Mouse (Mus musculus): ENCODE results near the gene Robo4. TPM values are rescaled to one million over a fixed set of nuclear protein-coding genes. Genes with fewer than 3 reads are reported as not detected.

Gene Robo4
- total RNA-seq, 2 experiments from 2014 or later, result 6.5 to 7.4 TPM

DNA sequence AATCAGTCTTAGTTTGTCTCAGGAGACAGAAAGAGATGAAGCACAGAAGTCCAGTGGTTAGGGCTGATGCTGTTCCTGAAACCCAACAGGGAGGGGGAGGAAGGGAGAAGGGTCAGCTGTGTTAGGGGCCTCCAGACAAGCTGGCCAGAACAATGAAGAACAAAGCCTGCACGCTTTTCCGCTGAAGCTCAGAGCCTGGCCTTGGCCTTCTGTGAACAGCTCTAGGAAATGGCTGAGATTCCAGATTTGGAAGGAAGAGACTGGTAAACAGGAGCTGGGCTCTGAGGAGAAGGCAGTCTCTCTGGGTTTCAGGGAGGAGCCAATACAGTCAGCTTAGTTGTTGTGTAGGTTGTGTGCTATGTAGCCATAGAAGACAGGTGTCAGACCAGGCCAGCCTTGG lies 1.1 kb upstream of the Robo4 start:
- intact Hi-C loops (cut with DNase I), result no loop called here
- DNase-seq, result no peak

- no peak for DNase-seq
- intact Hi-C loops (cut with DNase I), result no loop called here
These were observed 804 bp downstream of the Robo4 start for GRCm38 (mm10) chr9:37402501-37402900.

DNA sequence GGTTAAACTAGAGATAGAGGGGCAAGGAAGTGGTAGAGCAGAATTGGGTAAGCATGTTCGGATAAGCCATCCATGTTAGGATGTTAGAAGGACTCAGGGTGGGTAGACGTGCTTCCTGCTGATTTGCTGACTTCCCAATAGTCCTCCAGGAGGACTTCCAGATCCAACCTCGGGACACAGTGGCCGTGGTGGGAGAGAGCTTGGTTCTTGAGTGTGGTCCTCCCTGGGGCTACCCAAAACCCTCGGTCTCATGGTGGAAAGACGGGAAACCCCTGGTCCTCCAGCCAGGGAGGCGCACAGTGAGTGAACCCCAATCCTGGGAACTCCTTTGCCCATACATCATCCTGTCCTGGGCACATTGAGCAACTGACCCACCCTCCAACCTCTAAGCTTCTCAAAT lies 1.3 kb downstream of the Robo4 start:
- intact Hi-C loops (cut with DNase I), result no loop called here
- DNase-seq, result no peak

GRCm38 (mm10) chr9:37406372-37406771 lies 4.7 kb downstream of the Robo4 start:
- no peak for DNase-seq
- intact Hi-C loops (cut with DNase I), result no loop called here

DNA sequence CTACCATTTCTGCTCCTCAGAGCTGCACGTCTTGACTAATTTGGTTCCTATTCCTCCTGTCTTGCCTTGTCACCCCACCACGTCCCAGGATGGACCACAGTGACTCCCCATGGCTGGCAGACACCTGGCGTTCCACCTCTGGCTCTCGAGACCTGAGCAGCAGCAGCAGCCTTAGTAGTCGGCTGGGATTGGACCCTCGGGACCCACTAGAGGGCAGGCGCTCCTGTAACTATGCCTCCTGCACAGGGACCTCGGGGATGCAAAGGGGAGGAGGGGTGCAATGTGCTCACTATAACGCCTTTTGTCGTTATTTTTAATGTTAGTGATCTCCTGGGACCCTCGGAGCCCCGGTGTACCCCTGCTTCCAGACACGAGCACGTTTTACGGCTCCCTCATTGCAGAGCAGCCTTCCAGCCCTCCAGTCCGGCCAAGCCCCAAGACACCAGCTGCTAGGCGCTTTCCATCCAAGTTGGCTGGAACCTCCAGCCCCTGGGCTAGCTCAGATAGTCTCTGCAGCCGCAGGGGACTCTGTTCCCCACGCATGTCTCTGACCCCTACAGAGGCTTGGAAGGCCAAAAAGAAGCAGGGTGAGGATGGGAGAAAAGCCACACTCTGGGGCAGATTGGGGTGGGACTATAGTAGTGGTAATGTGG lies 6.3 kb downstream of the Robo4 start:
- intact Hi-C loops (cut with DNase I), result no loop called here
- DNase-seq, result no peak

- intact Hi-C loops (cut with DNase I), result no loop called here
- no peak for DNase-seq
These were observed 8.2 kb downstream of the Robo4 start for GRCm38 (mm10) chr9:37409698-37410445.

- intact Hi-C loops (cut with DNase I), result no loop called here
These were observed 11.3 kb downstream of the Robo4 start for GRCm38 (mm10) chr9:37412989-37413388.

GRCm38 (mm10) chr9:37414666-37415065 lies 13.0 kb downstream of the Robo4 start:
- intact Hi-C loops (cut with DNase I), result no loop called here

More at GRCm38 (mm10) chr9:37412989-37413388, 11.3 kb downstream of the Robo4 start:
- DNase-seq, result no peak

DNA sequence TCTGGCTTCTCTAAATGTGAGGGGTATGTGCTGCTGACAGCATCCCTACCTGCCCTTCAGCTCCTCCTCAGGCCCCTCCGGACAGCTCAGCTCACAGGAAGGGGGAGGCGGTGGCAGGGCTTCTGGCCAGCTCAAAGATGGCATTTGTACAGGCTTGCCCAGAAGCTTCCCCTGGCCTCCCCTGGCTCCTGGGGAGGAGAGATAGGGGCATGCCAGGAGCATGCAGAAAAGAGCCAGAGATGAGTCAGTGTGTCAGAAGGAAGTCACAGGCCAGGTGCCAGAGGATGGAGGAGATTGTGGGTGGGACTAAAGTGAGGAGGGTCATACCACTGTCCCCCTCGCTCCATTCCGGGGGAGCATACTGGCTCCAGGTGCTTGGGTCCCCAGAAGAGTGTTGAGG lies 17.1 kb downstream of the Robo4 start:
- intact Hi-C loops (cut with DNase I), result no loop called here
- DNase-seq, result no peak

More at GRCm38 (mm10) chr9:37414666-37415065, 13.0 kb downstream of the Robo4 start:
- DNase-seq, result no peak

DNA sequence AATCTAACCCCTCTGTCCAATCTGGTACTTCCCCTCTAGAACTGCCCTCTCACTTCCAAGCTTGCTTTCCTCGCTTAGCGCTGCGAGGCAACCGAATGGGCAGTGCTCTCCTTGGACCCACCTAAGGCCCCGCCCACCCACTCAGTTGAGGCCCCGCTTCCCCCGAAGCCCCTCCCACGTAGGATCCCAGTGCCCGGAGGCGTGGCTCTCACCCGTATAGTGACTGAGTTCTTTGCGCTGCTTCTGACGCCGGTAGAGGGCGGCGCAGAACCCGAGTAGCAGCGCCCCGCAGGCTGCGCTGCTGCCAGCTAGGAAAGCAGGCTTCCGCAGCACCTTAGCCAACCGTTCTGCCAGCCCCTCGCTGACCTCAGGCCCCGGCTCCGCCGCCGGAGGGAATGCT lies 19.0 kb downstream of the Robo4 start:
- intact Hi-C loops (cut with DNase I), result no loop called here
- peak; percentile 83 for DNase-seq

DNA sequence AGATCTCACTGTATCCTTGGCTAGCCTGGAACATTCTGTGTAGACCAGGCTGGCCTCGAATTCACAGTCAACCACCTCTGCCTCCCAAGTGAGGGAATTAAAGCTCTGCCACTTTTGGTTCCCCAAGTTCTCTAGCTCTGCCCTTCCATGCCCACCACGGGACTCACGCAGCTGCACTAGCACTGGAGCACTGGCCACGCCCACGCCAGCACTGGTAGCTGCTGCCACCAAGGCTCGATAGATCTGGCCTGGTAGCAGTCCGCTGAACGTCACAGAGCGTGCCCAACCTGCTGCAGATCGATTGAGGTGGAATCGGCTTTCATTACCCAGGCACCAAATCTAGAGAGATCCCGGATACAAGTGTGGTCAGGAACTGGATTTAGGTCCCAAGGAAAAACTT lies 19.5 kb downstream of the Robo4 start:
- no peak for DNase-seq
- intact Hi-C loops (cut with DNase I), result no loop called here

DNA sequence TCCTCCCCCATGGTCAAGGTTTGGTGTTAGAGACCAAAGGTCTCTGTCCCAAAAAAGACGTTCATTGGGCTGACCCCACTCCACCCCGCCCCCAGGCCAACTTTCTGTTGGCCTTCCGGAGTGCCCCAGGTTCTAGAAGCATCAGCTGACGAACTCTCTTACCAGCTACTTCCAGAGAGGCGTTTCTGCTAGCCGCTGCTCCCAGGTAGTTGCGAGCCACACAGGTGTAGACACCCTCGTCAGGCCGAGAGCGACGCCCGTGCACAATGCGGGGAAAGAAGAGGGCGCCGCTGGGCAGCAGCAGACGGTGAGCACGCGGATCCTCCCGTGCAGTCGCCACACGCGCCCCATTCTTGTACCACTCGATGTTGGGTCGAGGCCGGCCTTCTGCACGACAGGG lies 27.6 kb downstream of the Robo4 start:
- intact Hi-C loops (cut with DNase I), result no loop called here
- no peak for DNase-seq

DNA sequence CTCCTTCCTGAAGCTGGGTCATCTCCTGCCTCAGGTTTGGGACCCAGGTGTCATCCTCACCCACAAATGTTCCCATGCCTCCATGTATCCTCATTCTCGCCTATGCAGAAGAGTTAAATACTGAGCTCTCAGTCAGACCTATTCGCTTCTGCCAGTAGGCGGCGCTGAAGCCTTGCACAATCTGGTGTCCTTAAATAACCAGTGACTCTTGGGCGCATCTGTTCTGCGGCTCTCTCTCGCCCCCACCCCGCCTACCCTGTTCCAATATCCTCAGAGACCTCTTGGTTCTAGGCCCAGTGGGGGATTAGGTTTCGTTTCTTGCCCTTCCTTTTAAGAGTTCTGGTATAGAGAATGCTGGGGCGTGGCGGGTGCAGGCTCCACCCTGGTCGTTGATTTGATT lies 28.9 kb downstream of the Robo4 start:
- peak; percentile 93 for DNase-seq
- intact Hi-C loops (cut with DNase I), result loop anchor here (5.0 to 10.0 kb wide), 2 partner anchors 117 to 504 kb away; no protein-coding TSS in a partner anchor

GRCm38 (mm10) chr9:37432026-37432666 lies 30.4 kb downstream of the Robo4 start:
- intact Hi-C loops (cut with DNase I), result loop anchor here (5.0 to 10.0 kb wide), 2 partner anchors 115 to 503 kb away; no protein-coding TSS in a partner anchor
- peak; percentile 41 for DNase-seq

DNA sequence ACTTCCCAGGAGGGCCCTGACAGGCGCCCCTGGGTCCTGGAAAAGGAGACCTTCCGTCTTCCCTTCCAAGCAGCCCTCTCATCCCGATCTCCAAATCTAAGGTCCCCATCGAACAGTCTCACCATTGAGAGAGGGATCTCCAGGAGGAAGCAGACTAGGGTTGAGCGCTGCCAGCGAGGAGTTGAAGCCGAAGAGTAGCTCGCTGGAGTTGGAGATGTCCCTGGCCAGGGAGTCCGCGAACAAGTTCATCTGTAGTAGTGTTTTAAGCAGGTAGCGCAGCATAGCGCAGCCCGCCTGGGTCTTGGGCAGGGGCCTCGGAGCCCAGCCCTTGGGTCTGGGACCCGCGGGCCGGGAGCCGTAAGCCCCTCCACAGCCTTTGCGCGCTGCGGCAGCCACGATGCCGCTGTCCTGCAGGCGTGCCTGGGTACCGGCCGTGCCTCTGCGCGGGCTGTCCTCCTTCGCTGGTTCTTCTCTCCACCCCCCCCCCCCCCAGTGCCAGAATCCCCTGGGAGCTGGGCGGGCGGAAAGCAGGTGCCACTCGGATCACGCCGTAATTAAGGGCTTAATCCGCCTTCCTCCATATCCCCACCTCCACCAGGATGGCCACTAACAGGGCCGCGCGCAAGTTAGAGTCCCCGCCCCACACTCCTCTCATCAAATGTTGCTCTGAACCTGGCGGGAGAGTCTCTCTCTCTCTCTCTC lies 31.2 kb downstream of the Robo4 start, which contains the start of gene Robo3:
TSS of gene Robo3 (minus strand) at position 527 of the 702 bp plus-strand sequence.
- intact Hi-C loops (cut with DNase I), result loop anchor here (5.0 to 10.0 kb wide), 2 partner anchors 114 to 502 kb away; no protein-coding TSS in a partner anchor
- DNase-seq, result no peak

GRCm38 (mm10) chr9:37433823-37434560 lies 32.3 kb downstream of the Robo4 start:
- intact Hi-C loops (cut with DNase I), result loop anchor here (5.0 to 10.0 kb wide), 2 partner anchors 113 to 501 kb away; no protein-coding TSS in a partner anchor

GRCm38 (mm10) chr9:37434932-37435331 lies 33.2 kb downstream of the Robo4 start:
- DNase-seq, result no peak
- intact Hi-C loops (cut with DNase I), result loop anchor here (5.0 to 10.0 kb wide), 2 partner anchors 112 to 500 kb away; no protein-coding TSS in a partner anchor

More at GRCm38 (mm10) chr9:37433823-37434560, 32.3 kb downstream of the Robo4 start:
- DNase-seq, result no peak

DNA sequence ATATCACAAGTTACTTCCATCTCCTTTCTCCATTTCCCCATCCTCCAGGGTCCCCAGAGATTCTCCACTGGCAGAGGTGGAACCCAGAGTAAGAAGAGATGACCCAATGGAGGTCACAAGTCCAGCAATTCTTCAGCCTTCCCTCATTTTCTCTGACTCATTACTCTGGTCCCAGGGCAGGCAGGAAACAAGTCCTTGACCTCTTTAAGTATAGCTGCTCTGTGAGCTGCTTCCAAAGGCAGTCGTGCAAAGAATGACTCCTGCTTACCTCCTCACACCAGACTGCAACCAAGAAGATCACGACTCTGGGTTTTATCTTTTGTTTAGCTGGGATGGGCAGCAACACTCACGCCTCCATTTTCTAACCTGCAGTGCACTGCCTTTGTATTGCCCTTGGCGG lies 33.9 kb downstream of the Robo4 start:
- intact Hi-C loops (cut with DNase I), result loop anchor here (10.0 kb wide), 1 partner anchor 499 kb away; no protein-coding TSS in a partner anchor

More for the DNA sequence above, 33.9 kb downstream of the Robo4 start:
- no peak for DNase-seq

All from left cerebral cortex, postnatal 4 days (tissue).